ENCODE assay signal across 8 mouse cellular contexts in the genomic region with DNA sequence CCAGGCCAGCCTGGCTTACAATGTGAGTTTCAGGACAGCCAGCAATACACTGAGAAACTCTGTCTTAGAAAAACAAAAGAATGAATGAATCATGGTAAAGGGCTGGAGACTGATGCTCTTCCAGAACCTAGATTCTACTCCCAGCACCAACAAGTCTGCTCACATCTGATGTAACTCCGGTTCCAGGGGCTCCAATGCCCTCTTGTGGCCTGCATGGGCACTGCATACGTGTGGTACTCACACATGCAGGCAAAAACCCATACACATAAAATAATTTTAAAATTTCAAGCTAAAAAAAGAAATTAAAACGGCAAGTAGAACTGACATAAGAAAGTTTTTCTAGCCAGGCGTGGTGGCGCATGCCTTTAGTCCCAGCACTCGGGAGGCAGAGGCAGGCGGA. TPM values are rescaled to one million over a fixed set of nuclear protein-coding genes. Genes with fewer than 3 reads are reported as not detected.
DNase-seq lines count a peak whose midpoint lies in the region; ATAC-seq lines count a peak whose summit lies in the region.

No protein-coding gene starts in this region.

- intact Hi-C loops in left cerebral cortex, postnatal 10 days (cut with DNase I): loop anchor here (5.0 kb wide), 1 partner anchor 33 kb away; no protein-coding TSS in a partner anchor

- no peak for ATAC-seq in neural tube, embryonic 15.5 days (ENCODE audit: low FRiP score)
- ATAC-seq in granulocyte monocyte progenitor cell, adult 5-6 weeks (replicated peaks; ENCODE audit: poor library complexity, severe bottlenecking): peak; percentile 77

- peak; percentile 23 for DNase-seq in adrenal gland, postnatal 14 days
- no peak for DNase-seq in adrenal gland, postnatal 25 days
- DNase-seq in neural tube, embryonic 10.5 days (ENCODE audit: extremely low spot score, low spot score): peak; percentile 32
- peak; percentile 71 for DNase-seq in splenic B cell, adult 2 months (ENCODE audit: low read depth, low spot score)
- DNase-seq in layer of hippocampus, adult 18-20 months (ENCODE audit: low spot score in 2 of 2): no peak
- no peak for DNase-seq in left cerebral cortex, postnatal 10 days (ENCODE audit: extremely low spot score in 1 of 2, low spot score in 2 of 2)

- H3K9me3 ChIP-seq in neural tube, embryonic 15.5 days (replicated peaks): no peaks in the 10 kb centered on the region

- WGBS in neural tube, embryonic 15.5 days: 93% methylated on average over 7 of the region's 7 CpGs

- peaks cover 68% of the 10 kb centered on the region for H3K36me3 ChIP-seq in neural tube, embryonic 15.5 days
- peaks cover 24% of the 10 kb centered on the region for H3K36me3 ChIP-seq in splenic B cell, adult 2 months (ENCODE audit: control insufficient read depth, insufficient read depth, low read length, poor library complexity, severe bottlenecking)

- no peak overlapping the region for H3K27ac ChIP-seq in neural tube, embryonic 15.5 days (replicated peaks)

- H3K4me2 ChIP-seq in neural tube, embryonic 15.5 days: no peak overlapping the region

- H3K9ac ChIP-seq in neural tube, embryonic 15.5 days (replicated peaks): no peak overlapping the region

- no peak overlapping the region for H3K4me3 ChIP-seq in neural tube, embryonic 15.5 days (replicated peaks)

- H3K27me3 ChIP-seq in neural tube, embryonic 15.5 days (replicated peaks): no peaks in the 10 kb centered on the region
- no peaks in the 10 kb centered on the region for H3K27me3 ChIP-seq in splenic B cell, adult 2 months (ENCODE audit: control insufficient read depth, insufficient read depth, low read length, poor library complexity, severe bottlenecking)

- no peaks in the 10 kb centered on the region for H3K4me1 ChIP-seq in neural tube, embryonic 15.5 days

RNA-seq across cellular contexts. Expression of a gene that starts 44.5 kb away (rescaled TPM):
- 92.9 and 94.0 TPM in 2 replicates for total RNA-seq in adrenal gland, postnatal 14 days (2021)
- total RNA-seq in adrenal gland, postnatal 25 days (2021): 96.6 and 102 TPM in 2 replicates
- polyA plus RNA-seq in neural tube, embryonic 15.5 days (2015; fragmentation: Nextera tagmentation; extraction: Ambion mirVana): 36.0 and 37.6 TPM in 2 replicates
- total RNA-seq in granulocyte monocyte progenitor cell, adult 5-6 weeks (2014; fragmentation: Nextera tagmentation): 51.0 and 52.9 TPM in 2 replicates
- total RNA-seq in granulocyte monocyte progenitor cell, adult 5-6 weeks (2017): 89.7 and 96.3 TPM in 2 replicates
- total RNA-seq in layer of hippocampus, adult 18-20 months (2021): 10 to 100 TPM; 80.0 to 81.2 TPM
- 10 to 100 TPM; 89.9 to 90.7 TPM for total RNA-seq in left cerebral cortex, postnatal 10 days (2021)

Comparison
In these comparisons a context has a peak if more than half of its experiments do, and no peak if none do; other contexts are left out.
1. DNase-seq: peak in adrenal gland, postnatal 14 days (single experiment), neural tube, embryonic 10.5 days (single experiment) and splenic B cell, adult 2 months (single experiment); none in adrenal gland, postnatal 25 days (single experiment), layer of hippocampus, adult 18-20 months (0 of 2) and left cerebral cortex, postnatal 10 days (0 of 2).